Mouse (Mus musculus) embryonic facial prominence, embryonic 13.5 days (tissue): Measurements from ENCODE around the gene Nrp2. TPM values are rescaled to one million over a fixed set of nuclear protein-coding genes. Genes with fewer than 3 reads are reported as not detected.

ENCODE experiments used
- ATAC-seq: fragments of 200-750 bp; cut with Nextera tagmentation; 2 replicates; pipeline ENCODE4 v1.8.0; 2017; ENCODE audit warnings: low read depth; ENCODE audit not compliant: insufficient number of reproducible peaks, insufficient read depth, low FRiP score, low TSS enrichment
- H3K27ac ChIP-seq: fragments of 300-500 bp; sonication (generic); 2 replicates; pipeline ENCODE4 v1.5.1; 2015; ENCODE audit warnings: moderate library complexity, mild to moderate bottlenecking, inconsistent platforms
- H3K27me3 ChIP-seq: fragments of 300-500 bp; sonication (generic); 2 replicates; pipeline ENCODE4 v1.6.1; 2015; ENCODE audit warnings: mild to moderate bottlenecking, inconsistent platforms
- H3K36me3 ChIP-seq: fragments of 300-500 bp; sonication (generic); 2 replicates; pipeline ENCODE4 v1.6.1; 2015; ENCODE audit warnings: mild to moderate bottlenecking, inconsistent platforms
- H3K4me1 ChIP-seq: fragments of 300-500 bp; sonication (generic); 2 replicates; pipeline ENCODE4 v1.6.1; 2015; ENCODE audit warnings: inconsistent platforms
- H3K4me2 ChIP-seq: fragments of 300-500 bp; sonication (generic); 2 replicates; pipeline ENCODE4 v1.6.1; 2015; ENCODE audit warnings: moderate library complexity, mild to moderate bottlenecking, inconsistent platforms
- H3K4me3 ChIP-seq: fragments of 300-500 bp; sonication (generic); 2 replicates; pipeline ENCODE4 v1.5.1; 2015; ENCODE audit warnings: mild to moderate bottlenecking, inconsistent platforms
- H3K9ac ChIP-seq: fragments of 300-500 bp; sonication (generic); 2 replicates; pipeline ENCODE4 v1.6.1; 2015; ENCODE audit warnings: mild to moderate bottlenecking, inconsistent platforms
- H3K9me3 ChIP-seq: fragments of 300-500 bp; sonication (generic); 2 replicates; pipeline ENCODE4 v1.6.1; 2016; ENCODE audit warnings: inconsistent platforms
- WGBS: fragments of 180-500 bp; shearing (Covaris S2); methylation state at CpG from one replicate; pipeline ENCODE4 v1.1.7; 2015; ENCODE audit warnings: mixed read lengths; 5-methylcytosine and 5-hydroxymethylcytosine counted together
- polyA plus RNA-seq: library from polyadenylated mRNA; unstranded; fragments of >200 nt; fragmentation: Nextera tagmentation; extraction: Ambion mirVana; gene quantifications from 2 replicates; pipeline ENCODE4 v1.2.1, GENCODE M21; 2015

Nrp2 gene
- polyA plus RNA-seq, 1 experiment from 2014 or later, result 48.3 TPM

- WGBS, result 21% methylated on average over 5 of the region's 5 CpGs
These were observed 15.1 kb downstream of the Nrp2 start for GRCm38 (mm10) chr1:62718237-62718571.

GRCm38 (mm10) chr1:62718750-62719149, 15.7 kb downstream of the Nrp2 start:
- H3K36me3 ChIP-seq, result peaks cover 43% of the 10 kb centered on the region
- ATAC-seq, result no peak
- H3K9ac ChIP-seq, result no peak overlapping the region
- no peak overlapping the region for H3K4me3 ChIP-seq
- WGBS, result 72% methylated on average over 8 of the region's 8 CpGs
- H3K4me1 ChIP-seq, result peaks cover 66% of the 10 kb centered on the region
- H3K4me2 ChIP-seq, result 0 out of 2 replicates have a peak overlapping the region, but pooled peaks have one; percentile 9
- no peak overlapping the region for H3K27ac ChIP-seq
- no peaks in the 10 kb centered on the region for H3K9me3 ChIP-seq
- no peaks in the 10 kb centered on the region; the same call in none of the 2 replicates for H3K27me3 ChIP-seq

More at GRCm38 (mm10) chr1:62718237-62718571, 15.1 kb downstream of the Nrp2 start:
- H3K9ac ChIP-seq, result 0 out of 2 replicates have a peak overlapping the region, but pooled peaks have one; percentile 28
- H3K9me3 ChIP-seq, result no peaks in the 10 kb centered on the region
- H3K4me3 ChIP-seq, result no peak overlapping the region
- peaks cover 64% of the 10 kb centered on the region for H3K4me1 ChIP-seq
- H3K36me3 ChIP-seq, result peaks cover 37% of the 10 kb centered on the region
- H3K27me3 ChIP-seq, result no peaks in the 10 kb centered on the region; the same call in none of the 2 replicates
- H3K27ac ChIP-seq, result no peak overlapping the region
- H3K4me2 ChIP-seq, result peak overlapping the region; percentile 34; the same call in 1 of the 2 replicates
- no peak for ATAC-seq

GRCm38 (mm10) chr1:62719770-62720169, 16.7 kb downstream of the Nrp2 start:
- no peak overlapping the region for H3K4me3 ChIP-seq
- H3K27me3 ChIP-seq, result no peaks in the 10 kb centered on the region; the same call in none of the 2 replicates
- H3K4me1 ChIP-seq, result peaks cover 73% of the 10 kb centered on the region
- H3K9ac ChIP-seq, result no peak overlapping the region
- no peak for ATAC-seq
- H3K27ac ChIP-seq, result peak overlapping the region; percentile 22; the same call in 1 of the 2 replicates
- 85% methylated on average over 6 of the region's 6 CpGs for WGBS
- H3K36me3 ChIP-seq, result peaks cover 49% of the 10 kb centered on the region
- H3K4me2 ChIP-seq, result no peak overlapping the region
- no peaks in the 10 kb centered on the region for H3K9me3 ChIP-seq

GRCm38 (mm10) chr1:62720176-62720575, 17.1 kb downstream of the Nrp2 start:
- no peak for ATAC-seq
- WGBS, result 56% methylated on average over 3 of the region's 3 CpGs
- Histone ChIP-seq H3K4me2 (no peak overlapping the region), H3K4me3 (no peak overlapping the region), H3K9me3 (no peaks in the 10 kb centered on the region), H3K27ac (0 out of 2 replicates have a peak overlapping the region, but pooled peaks have one; percentile 22), H3K9ac (no peak overlapping the region), H3K27me3 (no peaks in the 10 kb centered on the region; the same call in none of the 2 replicates), H3K36me3 (peaks cover 52% of the 10 kb centered on the region), H3K4me1 (peaks cover 73% of the 10 kb centered on the region)

GRCm38 (mm10) chr1:62720727-62721705, 17.9 kb downstream of the Nrp2 start:
- peaks cover 53% of the 10 kb centered on the region for H3K36me3 ChIP-seq
- no peaks in the 10 kb centered on the region for H3K9me3 ChIP-seq
- H3K27ac ChIP-seq, result no peak overlapping the region
- H3K9ac ChIP-seq, result no peak overlapping the region
- no peak for ATAC-seq
- WGBS, result 55% methylated on average over 13 of the region's 13 CpGs
- H3K4me2 ChIP-seq, result no peak overlapping the region
- H3K4me3 ChIP-seq, result no peak overlapping the region
- H3K27me3 ChIP-seq, result no peaks in the 10 kb centered on the region; the same call in none of the 2 replicates
- H3K4me1 ChIP-seq, result peaks cover 73% of the 10 kb centered on the region

GRCm38 (mm10) chr1:62721706-62722187, 18.7 kb downstream of the Nrp2 start:
- no peaks in the 10 kb centered on the region for H3K9me3 ChIP-seq

GRCm38 (mm10) chr1:62722526-62722925, 19.4 kb downstream of the Nrp2 start:
- no peak for ATAC-seq
- H3K4me1 ChIP-seq, result peaks cover 63% of the 10 kb centered on the region
- no peak overlapping the region for H3K4me3 ChIP-seq
- H3K9ac ChIP-seq, result no peak overlapping the region
- 72% methylated on average over 8 of the region's 8 CpGs for whole genome bisulfite sequencing
- H3K4me2 ChIP-seq, result no peak overlapping the region
- peaks cover 53% of the 10 kb centered on the region for H3K36me3 ChIP-seq
- no peaks in the 10 kb centered on the region; the same call in none of the 2 replicates for H3K27me3 ChIP-seq
- H3K27ac ChIP-seq, result no peak overlapping the region
- no peaks in the 10 kb centered on the region for H3K9me3 ChIP-seq

More at GRCm38 (mm10) chr1:62721706-62722187, 18.7 kb downstream of the Nrp2 start:
- H3K4me3 ChIP-seq, result no peak overlapping the region
- no peaks in the 10 kb centered on the region; the same call in none of the 2 replicates for H3K27me3 ChIP-seq
- no peak overlapping the region for H3K9ac ChIP-seq
- no peak overlapping the region for H3K4me2 ChIP-seq
- WGBS, result 68% methylated on average over 7 of the region's 7 CpGs
- no peak overlapping the region for H3K27ac ChIP-seq
- peaks cover 70% of the 10 kb centered on the region for H3K4me1 ChIP-seq
- H3K36me3 ChIP-seq, result peaks cover 53% of the 10 kb centered on the region
- ATAC-seq, result no peak

- Histone ChIP-seq H3K27ac (peak overlapping the region; percentile 45), H3K27me3 (no peaks in the 10 kb centered on the region; the same call in none of the 2 replicates), H3K4me2 (no peak overlapping the region), H3K4me3 (no peak overlapping the region), H3K9me3 (no peaks in the 10 kb centered on the region), H3K36me3 (peaks cover 52% of the 10 kb centered on the region), H3K4me1 (peaks cover 56% of the 10 kb centered on the region), H3K9ac (no peak overlapping the region)
- no peak for ATAC-seq
- WGBS, result 80% methylated on average over 5 of the region's 5 CpGs
These were observed 20.8 kb downstream of the Nrp2 start for GRCm38 (mm10) chr1:62723891-62724290.

- H3K36me3 ChIP-seq, result peaks cover 45% of the 10 kb centered on the region
These were observed 21.5 kb downstream of the Nrp2 start for GRCm38 (mm10) chr1:62724461-62725021.

GRCm38 (mm10) chr1:62725032-62725678, 22.1 kb downstream of the Nrp2 start:
- Histone ChIP-seq H3K36me3 (peaks cover 39% of the 10 kb centered on the region), H3K9ac (no peak overlapping the region), H3K4me3 (no peak overlapping the region), H3K4me1 (peaks cover 58% of the 10 kb centered on the region), H3K4me2 (no peak overlapping the region), H3K27me3 (no peaks in the 10 kb centered on the region; the same call in 1 of the 2 replicates), H3K9me3 (no peaks in the 10 kb centered on the region), H3K27ac (peak overlapping the region; percentile 39; the same call in 1 of the 2 replicates)
- ATAC-seq, result no peak
- WGBS, result 68% methylated on average over 10 of the region's 10 CpGs

More at GRCm38 (mm10) chr1:62724461-62725021, 21.5 kb downstream of the Nrp2 start:
- H3K27ac ChIP-seq, result peak overlapping the region; percentile 45
- no peak overlapping the region for H3K9ac ChIP-seq
- H3K9me3 ChIP-seq, result no peaks in the 10 kb centered on the region
- ATAC-seq, result no peak
- WGBS, result 60% methylated on average over 6 of the region's 6 CpGs
- H3K4me2 ChIP-seq, result no peak overlapping the region
- no peak overlapping the region for H3K4me3 ChIP-seq
- no peaks in the 10 kb centered on the region; the same call in none of the 2 replicates for H3K27me3 ChIP-seq
- peaks cover 59% of the 10 kb centered on the region for H3K4me1 ChIP-seq

- no peaks in the 10 kb centered on the region for H3K9me3 ChIP-seq
- H3K27me3 ChIP-seq, result no peaks in the 10 kb centered on the region
- H3K9ac ChIP-seq, result no peak overlapping the region
- peaks cover 48% of the 10 kb centered on the region for H3K4me1 ChIP-seq
- H3K4me3 ChIP-seq, result no peak overlapping the region
- no peak overlapping the region for H3K4me2 ChIP-seq
- no peak overlapping the region for H3K27ac ChIP-seq
- peaks cover 25% of the 10 kb centered on the region for H3K36me3 ChIP-seq
- no peak for ATAC-seq
- 56% methylated on average over 4 of the region's 4 CpGs for WGBS
These were observed 24.1 kb downstream of the Nrp2 start for GRCm38 (mm10) chr1:62727191-62727590.
